Mouse (Mus musculus): ENCODE measurements around the gene Tmcc2.

Tmcc2 gene

GRCm38 (mm10) chr1:132311174-132311859 lies 79.8 kb downstream of the Tmcc2 start:
- DNase-seq, result peak; percentile 52

- DNase-seq, result peak; percentile 90
Measured at GRCm38 (mm10) chr1:132310754-132311153, 80.3 kb downstream of the Tmcc2 start.

- no peak for DNase-seq
Measured at GRCm38 (mm10) chr1:132308674-132309073, 82.4 kb downstream of the Tmcc2 start.

- DNase-seq, result no peak
Measured at GRCm38 (mm10) chr1:132307962-132308361, 83.1 kb downstream of the Tmcc2 start.

GRCm38 (mm10) chr1:132306808-132307207 lies 84.3 kb downstream of the Tmcc2 start:
- no peak for DNase-seq
